Mouse (Mus musculus) ES-Bruce4 (cell line): ENCODE results near the gene L3mbtl2.

ENCODE experiments used
- CTCF ChIP-seq: IDR thresholded peaks from one replicate; pipeline ENCODE4 v1.8.1; 2011; ENCODE audit warnings: low read depth, low read length
- EP300 ChIP-seq: IDR thresholded peaks from 2 replicates; pipeline ENCODE4 v1.6.1; 2011; ENCODE audit warnings: low read depth, low read length; ENCODE audit not compliant: insufficient read depth
- POLR2A ChIP-seq: IDR thresholded peaks from one replicate; pipeline ENCODE4 v1.8.1; 2011; ENCODE audit warnings: low read length; ENCODE audit not compliant: insufficient read depth

DNA sequence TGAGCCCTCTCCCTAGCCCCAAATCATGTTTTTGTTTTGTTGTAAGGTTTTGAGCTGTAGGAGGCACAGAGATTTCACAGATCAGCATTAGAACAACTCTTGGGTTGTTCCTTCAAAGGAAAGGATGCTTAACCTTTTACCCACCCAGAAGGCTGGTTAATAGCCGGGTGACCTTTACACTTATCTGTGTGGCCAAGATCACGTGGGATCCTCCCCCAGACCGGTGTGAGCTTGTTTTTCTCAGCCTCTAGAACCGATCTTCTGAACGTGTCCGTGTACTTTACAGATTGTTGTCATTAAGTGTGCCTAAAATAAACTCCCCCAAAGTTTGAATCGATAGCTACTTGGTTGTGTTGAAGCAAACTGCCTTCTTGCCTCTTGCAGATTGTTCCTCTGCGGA, 36.9 kb downstream of the L3mbtl2 start:
- TF ChIP-seq EP300 (0 out of 2 replicates have a peak, but pooled peaks have one; percentile 15), CTCF (no peak), POLR2A (no peak)
